In genomic region chr17:7707073-7707472, GRCm38 (mm10) we compare ENCODE assay signal across 7 mouse cellular contexts.
"Had no signal": no experiment of that assay in that cellular context is flagged by ENCODE, and none has a peak within 500 bp of the region (broad histone marks: within the 10 kb centered on the region; RNA-seq: fewer than 3 reads in every experiment).

No protein-coding gene starts in this region.

- ATAC-seq: intestine, embryonic 15.5 days; midbrain, embryonic 13.5 days had no signal

- DNase-seq: kidney, adult 2 months; kidney, postnatal 25 days; right cerebral cortex, adult 18-20 months; right cerebral cortex, postnatal 25 days; thymus, postnatal 4 days had no signal
